Mouse (Mus musculus) lung, postnatal 0 days (tissue): ENCODE measurements around the gene Dntt. TPM values are rescaled to one million over a fixed set of nuclear protein-coding genes. Genes with fewer than 3 reads are reported as not detected.

Experiments
- ATAC-seq: fragments of 200-750 bp; cut with Nextera tagmentation; 2 replicates; pipeline ENCODE4 v1.8.0; 2017; ENCODE audit warnings: moderate library complexity
- DNase-seq: peaks from one replicate; pipeline ENCODE4 v3.0.0-alpha.2; 2016; ENCODE audit warnings: low spot score
- H3K27ac ChIP-seq: fragments of 300-500 bp; sonication (generic); 2 replicates; pipeline ENCODE4 v1.5.1; 2014; ENCODE audit warnings: antibody characterized with exemption, mild to moderate bottlenecking, low read length, mixed read lengths
- H3K27me3 ChIP-seq: fragments of 300-500 bp; sonication (generic); replicated peaks from 2 replicates; pipeline ENCODE4 v1.6.1; 2014; ENCODE audit warnings: low read length, mixed read lengths; ENCODE audit not compliant: insufficient read depth
- H3K36me3 ChIP-seq: fragments of 300-500 bp; sonication (generic); 2 replicates; pipeline ENCODE4 v1.6.1; 2014; ENCODE audit warnings: low read length, mixed read lengths; ENCODE audit not compliant: insufficient read depth
- H3K4me1 ChIP-seq: fragments of 300-500 bp; sonication (generic); 2 replicates; pipeline ENCODE4 v1.6.1; 2014; ENCODE audit warnings: antibody characterized with exemption, low read depth, low read length, mixed read lengths; ENCODE audit not compliant: insufficient read depth
- H3K4me2 ChIP-seq: fragments of 300-500 bp; sonication (generic); replicated peaks from 2 replicates; pipeline ENCODE4 v1.6.1; 2014; ENCODE audit warnings: low read depth, mild to moderate bottlenecking, low read length, moderate library complexity, mixed read lengths
- H3K4me3 ChIP-seq: fragments of 300-500 bp; sonication (generic); 2 replicates; pipeline ENCODE4 v1.5.1; 2014; ENCODE audit warnings: low read depth, low read length
- H3K9ac ChIP-seq: fragments of 300-500 bp; sonication (generic); replicated peaks from 2 replicates; pipeline ENCODE4 v1.6.1; 2014; ENCODE audit warnings: low read depth, mild to moderate bottlenecking
- H3K9me3 ChIP-seq: fragments of 300-500 bp; sonication (generic); 2 replicates; pipeline ENCODE4 v1.6.1; 2016; ENCODE audit warnings: low read length, mixed read lengths
- CTCF ChIP-seq: IDR thresholded peaks from 2 replicates; pipeline ENCODE4 v1.5.1; 2016; ENCODE audit warnings: antibody characterized with exemption, mild to moderate bottlenecking
- EP300 ChIP-seq: IDR thresholded peaks from 2 replicates; pipeline ENCODE4 v1.6.1; 2016; ENCODE audit warnings: antibody characterized with exemption, mild to moderate bottlenecking, control low read depth
- WGBS: fragments of 180-500 bp; shearing (Covaris S2); extraction: QIAGEN DNeasy Blood & Tissue Kit; methylation state at CpG from one replicate; pipeline ENCODE4 v1.1.7; 2014; 5-methylcytosine and 5-hydroxymethylcytosine counted together
- polyA plus RNA-seq: library from polyadenylated mRNA; unstranded; fragments of >200 nt; fragmentation: Nextera tagmentation; extraction: Ambion mirVana; gene quantifications from 2 replicates; pipeline ENCODE4 v1.2.1, GENCODE M21; 2015

The Dntt gene
- polyA plus RNA-seq, 1 experiment from 2014 or later: not detected

GRCm38 (mm10) chr19:40995449-40996401, 33.4 kb upstream of the Dntt start:
- Histone ChIP-seq H3K27me3 (no peaks in the 10 kb centered on the region), H3K4me3 (no peak overlapping the region), H3K4me2 (no peak overlapping the region), H3K36me3 (no peaks in the 10 kb centered on the region), H3K27ac (no peak overlapping the region), H3K9ac (no peak overlapping the region), H3K9me3 (no peaks in the 10 kb centered on the region), H3K4me1 (no peaks in the 10 kb centered on the region)
- peak; percentile 13 for DNase-seq
- ATAC-seq: peak; percentile 57
- TF ChIP-seq EP300: no peak
- TF ChIP-seq CTCF: no peak
- WGBS: 34% methylated on average over 21 of the region's 21 CpGs

GRCm38 (mm10) chr19:40996722-40997121, 32.4 kb upstream of the Dntt start:
- ATAC-seq (no peak), DNase-seq (no peak)
- Histone ChIP-seq H3K9me3 (no peaks in the 10 kb centered on the region), H3K27me3 (no peaks in the 10 kb centered on the region), H3K27ac (no peak overlapping the region), H3K36me3 (no peaks in the 10 kb centered on the region), H3K9ac (no peak overlapping the region), H3K4me3 (no peak overlapping the region), H3K4me1 (no peaks in the 10 kb centered on the region), H3K4me2 (no peak overlapping the region)
- TF ChIP-seq EP300: no peak
- TF ChIP-seq CTCF: no peak
- WGBS: 78% methylated on average over 6 of the region's 6 CpGs

GRCm38 (mm10) chr19:40998469-40999170, 30.5 kb upstream of the Dntt start:
- TF ChIP-seq EP300 (no peak), CTCF (no peak)
- Histone ChIP-seq H3K36me3 (no peaks in the 10 kb centered on the region), H3K27ac (no peak overlapping the region), H3K27me3 (no peaks in the 10 kb centered on the region), H3K4me3 (no peak overlapping the region), H3K4me1 (no peaks in the 10 kb centered on the region), H3K9me3 (no peaks in the 10 kb centered on the region), H3K9ac (no peak overlapping the region), H3K4me2 (no peak overlapping the region)
- DNase-seq (peak; percentile 17), ATAC-seq (no peak)
- WGBS: 47% methylated on average over 5 of the region's 5 CpGs

- no peak for ATAC-seq
- peak; percentile 18; the same call in 1 of the 2 replicates for TF ChIP-seq CTCF
- no peak for TF ChIP-seq EP300
- no peak overlapping the region for H3K9ac ChIP-seq
- no peak for DNase-seq
- no peaks in the 10 kb centered on the region for H3K4me1 ChIP-seq
- no peaks in the 10 kb centered on the region for H3K36me3 ChIP-seq
- no peaks in the 10 kb centered on the region for H3K9me3 ChIP-seq
- no peak overlapping the region for H3K4me3 ChIP-seq
- H3K4me2 ChIP-seq: no peak overlapping the region
- 62% methylated on average over 3 of the region's 3 CpGs for WGBS
- no peaks in the 10 kb centered on the region for H3K27me3 ChIP-seq
- H3K27ac ChIP-seq: no peak overlapping the region
Measured at GRCm38 (mm10) chr19:40999569-40999968, 29.5 kb upstream of the Dntt start.

GRCm38 (mm10) chr19:41003694-41004315, 25.3 kb upstream of the Dntt start:
- no peak for ATAC-seq
- no peaks in the 10 kb centered on the region for H3K27me3 ChIP-seq
- no peak overlapping the region for H3K4me2 ChIP-seq
- DNase-seq: no peak
- TF ChIP-seq EP300: no peak
- no peak for TF ChIP-seq CTCF
- no peaks in the 10 kb centered on the region for H3K9me3 ChIP-seq
- peaks cover 3% of the 10 kb centered on the region; the same call in 1 of the 2 replicates for H3K4me1 ChIP-seq
- no peak overlapping the region for H3K27ac ChIP-seq
- no peak overlapping the region for H3K9ac ChIP-seq
- no peaks in the 10 kb centered on the region for H3K36me3 ChIP-seq
- 89% methylated on average over 3 of the region's 3 CpGs for WGBS
- H3K4me3 ChIP-seq: no peak overlapping the region

GRCm38 (mm10) chr19:41006621-41007020, 22.5 kb upstream of the Dntt start:
- ATAC-seq (no peak), DNase-seq (no peak)
- no peaks in the 10 kb centered on the region for H3K27me3 ChIP-seq
- H3K4me2 ChIP-seq: no peak overlapping the region
- TF ChIP-seq CTCF: no peak
- no peak for TF ChIP-seq EP300
- H3K36me3 ChIP-seq: no peaks in the 10 kb centered on the region
- 38% methylated on average over 4 of the region's 4 CpGs for WGBS
- no peaks in the 10 kb centered on the region for H3K9me3 ChIP-seq
- no peak overlapping the region for H3K27ac ChIP-seq
- peaks cover 3% of the 10 kb centered on the region; the same call in 1 of the 2 replicates for H3K4me1 ChIP-seq
- no peak overlapping the region for H3K9ac ChIP-seq
- no peak overlapping the region for H3K4me3 ChIP-seq
